Mouse (Mus musculus) hindbrain, postnatal 0 days (tissue): Measurements from ENCODE around the gene Dpp6. TPM values are rescaled to one million over a fixed set of nuclear protein-coding genes. Genes with fewer than 3 reads are reported as not detected.
A peak's percentile ranks its signal among the peaks of the same experiment; 100 is the strongest.

Experiments used
- ATAC-seq: fragments of 200-750 bp; cut with Nextera tagmentation; 2 replicates; pipeline ENCODE4 v1.8.0; 2017; ENCODE audit warnings: mild to moderate bottlenecking, moderate TSS enrichment, moderate library complexity
- DNase-seq: peaks from one replicate; pipeline ENCODE4 v3.0.0-alpha.2; 2015; ENCODE audit warnings: low spot score
- H3K27ac ChIP-seq: fragments of 300-500 bp; sonication (generic); 2 replicates; pipeline ENCODE4 v1.5.1; 2014; ENCODE audit warnings: mild to moderate bottlenecking
- H3K27me3 ChIP-seq: fragments of 300-500 bp; sonication (generic); 2 replicates; pipeline ENCODE4 v1.6.1; 2014; ENCODE audit warnings: low read length, mixed read lengths; ENCODE audit not compliant: insufficient read depth
- H3K36me3 ChIP-seq: fragments of 300-500 bp; sonication (generic); 2 replicates; pipeline ENCODE4 v1.6.1; 2014; ENCODE audit warnings: low read length, mixed read lengths; ENCODE audit not compliant: insufficient read depth
- H3K4me1 ChIP-seq: fragments of 300-500 bp; sonication (generic); 2 replicates; pipeline ENCODE4 v1.6.1; 2014; ENCODE audit warnings: antibody characterized with exemption, low read length, mixed read lengths; ENCODE audit not compliant: insufficient read depth
- H3K4me2 ChIP-seq: fragments of 300-500 bp; sonication (generic); 2 replicates; pipeline ENCODE4 v1.6.1; 2014; ENCODE audit warnings: low read depth, mild to moderate bottlenecking, low read length, moderate library complexity, mixed read lengths
- H3K4me3 ChIP-seq: fragments of 300-500 bp; sonication (generic); 2 replicates; pipeline ENCODE4 v1.5.1; 2014; ENCODE audit warnings: low read length
- H3K9ac ChIP-seq: fragments of 300-500 bp; sonication (generic); replicated peaks from 2 replicates; pipeline ENCODE4 v1.6.1; 2014; ENCODE audit warnings: mild to moderate bottlenecking, low read length, moderate library complexity, mixed read lengths
- H3K9me3 ChIP-seq: fragments of 300-500 bp; sonication (generic); 2 replicates; pipeline ENCODE4 v1.6.1; 2016; ENCODE audit warnings: low read length, mixed read lengths
- CTCF ChIP-seq: IDR thresholded peaks from 2 replicates; pipeline ENCODE4 v1.5.1; 2016; ENCODE audit warnings: antibody characterized with exemption, control low read depth, low read depth
- WGBS: fragments of 180-500 bp; shearing (Covaris S2); extraction: QIAGEN DNeasy Blood & Tissue Kit; methylation state at CpG from one replicate; pipeline ENCODE4 v1.1.7; 2014; 5-methylcytosine and 5-hydroxymethylcytosine counted together
- polyA plus RNA-seq: library from polyadenylated mRNA; unstranded; fragments of >200 nt; fragmentation: Nextera tagmentation; extraction: Ambion mirVana; gene quantifications from 2 replicates; pipeline ENCODE4 v1.2.1, GENCODE M21; 2015
- total RNA-seq: library from RNA; depleted of rRNA; stranded (reverse); fragments of >200 nt; gene quantifications from 2 replicates; pipeline ENCODE4 v1.2.3, GENCODE M21; 2014

Gene Dpp6
- total and polyA plus RNA-seq, 2 experiments from 2014 or later = 81.1 to 154 TPM

DNA sequence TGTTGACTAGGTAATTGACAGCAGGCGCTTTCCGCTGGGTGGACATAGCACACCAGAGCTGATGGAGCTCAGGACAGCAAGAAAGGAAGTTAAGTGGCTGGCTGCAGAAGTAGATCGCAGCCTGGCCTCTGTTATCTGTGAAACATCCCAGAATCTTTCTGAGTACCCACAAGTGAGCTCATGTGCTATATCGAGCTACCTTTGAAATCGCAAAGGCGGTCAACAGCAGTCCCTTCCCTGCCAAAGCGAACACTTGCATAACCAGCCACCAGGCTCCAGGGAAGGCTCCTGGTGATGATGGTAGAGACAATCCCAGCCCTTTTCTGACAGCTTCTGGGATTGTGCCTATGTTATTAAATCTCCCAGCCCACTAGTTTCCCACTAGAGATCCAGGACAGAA, 186.5 kb downstream of the Dpp6 start:
- ATAC-seq (no peak), DNase-seq (no peak)
- no peak overlapping the region for H3K4me2 ChIP-seq
- no peak overlapping the region for H3K9ac ChIP-seq
- no peaks in the 10 kb centered on the region for H3K36me3 ChIP-seq
- H3K27me3 ChIP-seq = no peaks in the 10 kb centered on the region
- no peaks in the 10 kb centered on the region for H3K9me3 ChIP-seq
- no peak overlapping the region for H3K27ac ChIP-seq
- no peak for TF ChIP-seq CTCF
- WGBS = 97% methylated on average over 7 of the region's 7 CpGs
- no peaks in the 10 kb centered on the region for H3K4me1 ChIP-seq
- H3K4me3 ChIP-seq = no peak overlapping the region

DNA sequence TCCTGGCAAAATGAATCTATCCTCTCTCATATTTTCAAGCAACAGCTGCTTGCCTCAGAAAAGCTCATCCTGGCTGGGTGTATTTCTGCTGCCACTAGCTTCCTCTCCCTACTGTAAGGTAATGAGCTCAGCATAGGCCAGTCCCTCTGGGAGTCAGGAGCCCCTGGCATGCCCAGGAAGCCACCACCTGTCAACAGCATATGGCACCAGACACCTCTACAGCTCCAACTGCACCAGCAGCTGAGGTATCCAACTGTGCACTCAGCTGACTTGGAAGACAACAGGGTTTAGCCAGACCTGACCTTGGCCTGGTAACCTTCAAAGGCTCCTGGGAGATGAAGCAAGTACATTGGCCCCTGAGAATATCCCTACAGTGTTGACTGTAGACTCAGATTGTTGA, 192.2 kb downstream of the Dpp6 start:
- H3K4me2 ChIP-seq = no peak overlapping the region
- no peaks in the 10 kb centered on the region for H3K9me3 ChIP-seq
- H3K27me3 ChIP-seq = no peaks in the 10 kb centered on the region
- H3K4me3 ChIP-seq = no peak overlapping the region
- no peak for DNase-seq
- no peak overlapping the region for H3K27ac ChIP-seq
- no peak for ATAC-seq
- H3K9ac ChIP-seq = no peak overlapping the region
- H3K36me3 ChIP-seq = no peaks in the 10 kb centered on the region
- H3K4me1 ChIP-seq = no peaks in the 10 kb centered on the region
- TF ChIP-seq CTCF = no peak

- WGBS = 79% methylated on average over 5 of the region's 5 CpGs
- Histone ChIP-seq H3K4me3 (no peak overlapping the region), H3K27ac (no peak overlapping the region), H3K36me3 (no peaks in the 10 kb centered on the region), H3K27me3 (no peaks in the 10 kb centered on the region), H3K4me1 (no peaks in the 10 kb centered on the region), H3K4me2 (no peak overlapping the region), H3K9ac (no peak overlapping the region), H3K9me3 (no peaks in the 10 kb centered on the region)
- TF ChIP-seq CTCF = no peak
- no peak for DNase-seq
- no peak for ATAC-seq
Observed at GRCm38 (mm10) chr5:27010582-27010981, 193.6 kb downstream of the Dpp6 start.

DNA sequence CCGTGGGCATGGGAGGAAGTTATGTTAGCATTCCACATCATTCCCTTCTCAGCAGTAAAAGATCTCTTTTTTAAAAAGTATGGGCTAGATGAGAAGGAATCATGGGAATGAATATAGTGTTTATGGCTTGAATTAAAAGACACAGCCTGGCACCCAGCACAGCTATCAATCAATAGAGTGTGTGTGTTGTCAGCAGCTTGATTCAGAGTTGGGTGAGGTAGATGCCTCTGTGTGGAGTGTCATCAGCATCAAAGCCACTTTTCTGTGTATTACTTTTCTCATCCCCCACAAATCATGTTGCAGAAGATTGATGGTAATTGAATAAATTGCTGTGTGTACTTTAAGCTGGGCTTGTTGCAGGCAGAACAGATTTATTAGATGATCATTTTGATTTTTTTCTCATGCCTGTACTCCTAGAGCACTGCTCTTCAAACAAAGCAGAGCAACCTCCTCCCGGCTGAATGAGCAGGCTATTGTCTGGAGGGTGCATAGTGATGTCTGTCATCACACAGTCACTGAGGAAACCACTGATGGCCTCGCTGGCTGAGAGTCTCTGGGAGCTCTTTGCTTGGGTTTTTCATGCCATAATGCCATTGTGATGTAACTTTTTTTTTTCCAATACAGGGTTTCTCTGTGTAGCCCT, 201.4 kb downstream of the Dpp6 start:
- H3K27ac ChIP-seq = no peak overlapping the region
- no peak for TF ChIP-seq CTCF
- no peaks in the 10 kb centered on the region for H3K27me3 ChIP-seq
- H3K36me3 ChIP-seq = no peaks in the 10 kb centered on the region
- no peaks in the 10 kb centered on the region for H3K9me3 ChIP-seq
- no peak overlapping the region for H3K4me3 ChIP-seq
- no peaks in the 10 kb centered on the region for H3K4me1 ChIP-seq
- H3K4me2 ChIP-seq = no peak overlapping the region
- H3K9ac ChIP-seq = no peak overlapping the region
- no peak for DNase-seq
- no peak for ATAC-seq
- 34% methylated on average over 3 of the region's 3 CpGs for WGBS

DNA sequence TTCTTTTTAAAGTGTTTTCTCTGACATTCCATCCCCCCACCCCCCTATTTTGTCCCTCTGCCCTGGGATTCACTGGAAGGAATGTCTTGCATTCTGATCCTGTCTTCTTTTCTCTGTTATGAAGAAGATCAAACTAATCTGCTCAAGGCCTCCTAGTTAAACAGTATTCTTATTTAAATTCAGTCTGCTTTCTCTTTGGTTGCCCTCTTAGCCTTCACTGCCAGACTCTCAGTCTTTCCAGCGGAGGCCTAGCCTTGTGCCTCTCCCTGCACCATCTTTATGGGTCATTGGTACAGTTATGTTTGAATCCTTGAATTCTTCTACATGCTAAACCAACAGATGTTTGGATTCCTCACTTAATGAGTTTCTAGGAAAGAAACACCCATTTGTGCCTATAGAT, 211.6 kb downstream of the Dpp6 start:
- Histone ChIP-seq H3K4me3 (no peak overlapping the region), H3K4me1 (no peaks in the 10 kb centered on the region), H3K9ac (no peak overlapping the region), H3K9me3 (no peaks in the 10 kb centered on the region), H3K36me3 (no peaks in the 10 kb centered on the region), H3K4me2 (no peak overlapping the region), H3K27ac (no peak overlapping the region), H3K27me3 (no peaks in the 10 kb centered on the region)
- TF ChIP-seq CTCF = no peak
- ATAC-seq (no peak), DNase-seq (no peak)
- 32% methylated on average over 1 of the region's 1 CpGs for WGBS

DNA sequence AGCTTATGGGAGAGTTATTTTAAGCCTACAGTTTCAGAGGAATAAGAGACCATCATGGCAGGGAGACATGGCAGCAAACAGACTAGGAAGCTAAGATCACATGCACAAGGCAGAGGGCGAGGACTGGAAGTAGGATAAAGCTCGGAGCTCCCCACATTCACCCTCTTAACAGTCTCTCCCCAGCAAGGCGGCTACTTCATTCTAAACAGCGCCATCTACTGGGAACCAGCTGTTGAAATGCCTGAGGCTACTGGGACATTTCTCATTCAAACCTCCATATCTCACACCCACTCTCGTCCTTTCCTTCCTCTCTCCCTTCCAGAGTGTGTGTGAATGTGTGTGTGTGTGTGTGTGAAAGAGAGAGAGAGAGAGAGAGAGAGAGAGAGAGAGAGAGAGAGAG, 212.8 kb downstream of the Dpp6 start:
- no peak overlapping the region for H3K4me3 ChIP-seq
- WGBS = 12% methylated on average over 5 of the region's 5 CpGs
- H3K4me2 ChIP-seq = no peak overlapping the region
- no peaks in the 10 kb centered on the region for H3K36me3 ChIP-seq
- H3K27ac ChIP-seq = no peak overlapping the region
- ATAC-seq (no peak), DNase-seq (peak; percentile 63)
- H3K9me3 ChIP-seq = no peaks in the 10 kb centered on the region
- TF ChIP-seq CTCF = peak; percentile 62
- no peaks in the 10 kb centered on the region for H3K4me1 ChIP-seq
- no peak overlapping the region for H3K9ac ChIP-seq
- no peaks in the 10 kb centered on the region for H3K27me3 ChIP-seq

- ATAC-seq (no peak), DNase-seq (no peak)
- no peak overlapping the region for H3K4me3 ChIP-seq
- TF ChIP-seq CTCF = no peak
- no peak overlapping the region for H3K9ac ChIP-seq
- H3K27me3 ChIP-seq = no peaks in the 10 kb centered on the region
- no peak overlapping the region for H3K27ac ChIP-seq
- H3K36me3 ChIP-seq = no peaks in the 10 kb centered on the region
- H3K4me1 ChIP-seq = no peaks in the 10 kb centered on the region
- H3K4me2 ChIP-seq = no peak overlapping the region
- H3K9me3 ChIP-seq = no peaks in the 10 kb centered on the region
- WGBS = 64% methylated on average over 4 of the region's 4 CpGs
Observed at GRCm38 (mm10) chr5:27034858-27035257, 217.9 kb downstream of the Dpp6 start.
